Mouse (Mus musculus): ENCODE data around the gene Lce6a. TPM values are rescaled to one million over a fixed set of nuclear protein-coding genes. Genes with fewer than 3 reads are reported as not detected.

Gene Lce6a
- polyA plus RNA-seq, 1 experiment: 0.89 TPM

GRCm38 (mm10) chr3:92585055-92585454 lies 36.4 kb downstream of the Lce6a start:
- Histone ChIP-seq H3K36me3 (ENCODE audit: control insufficient read depth, insufficient read depth, low read length) (no peaks in the 10 kb centered on the region), H3K27me3 (ENCODE audit: control insufficient read depth, insufficient read depth, low read length) (no peaks in the 10 kb centered on the region), H3K4me3 (ENCODE audit: control insufficient read depth, low read depth, low read length) (peak overlapping the region; percentile 6; the same call in 1 of the 2 replicates), H3K4me1 (ENCODE audit: control insufficient read depth, insufficient read depth, low read length) (no peaks in the 10 kb centered on the region), H3K27ac (ENCODE audit: control insufficient read depth, insufficient read depth, low read depth, low read length) (no peak overlapping the region)
- TF ChIP-seq POLR2A (IDR thresholded peaks at IDR 0.05; ENCODE audit: control insufficient read depth, low read depth, low read length): no peak
- TF ChIP-seq CTCF (IDR thresholded peaks at IDR 0.05; ENCODE audit: control insufficient read depth, insufficient read depth, insufficient replicate concordance, low read depth, low read length): no peak

GRCm38 (mm10) chr3:92583164-92583826 lies 38.2 kb downstream of the Lce6a start:
- TF ChIP-seq POLR2A (IDR thresholded peaks at IDR 0.05; ENCODE audit: control insufficient read depth, low read depth, low read length) (no peak), CTCF (IDR thresholded peaks at IDR 0.05; ENCODE audit: control insufficient read depth, insufficient read depth, insufficient replicate concordance, low read depth, low read length) (no peak)
- no peaks in the 10 kb centered on the region for H3K4me1 ChIP-seq (ENCODE audit: control insufficient read depth, insufficient read depth, low read length)
- H3K27ac ChIP-seq (ENCODE audit: control insufficient read depth, insufficient read depth, low read depth, low read length): no peak overlapping the region
- H3K27me3 ChIP-seq (ENCODE audit: control insufficient read depth, insufficient read depth, low read length): no peaks in the 10 kb centered on the region
- no peaks in the 10 kb centered on the region for H3K36me3 ChIP-seq (ENCODE audit: control insufficient read depth, insufficient read depth, low read length)
- peak overlapping the region; percentile 11; the same call in 1 of the 2 replicates for H3K4me3 ChIP-seq (ENCODE audit: control insufficient read depth, low read depth, low read length)

GRCm38 (mm10) chr3:92579508-92579907 lies 42.0 kb downstream of the Lce6a start:
- H3K27me3 ChIP-seq (ENCODE audit: control insufficient read depth, insufficient read depth, low read length): no peaks in the 10 kb centered on the region
- H3K4me3 ChIP-seq (ENCODE audit: control insufficient read depth, low read depth, low read length): no peak overlapping the region
- no peaks in the 10 kb centered on the region for H3K36me3 ChIP-seq (ENCODE audit: control insufficient read depth, insufficient read depth, low read length)
- H3K27ac ChIP-seq (ENCODE audit: control insufficient read depth, insufficient read depth, low read depth, low read length): no peak overlapping the region
- TF ChIP-seq POLR2A (IDR thresholded peaks at IDR 0.05; ENCODE audit: control insufficient read depth, low read depth, low read length) (no peak), CTCF (IDR thresholded peaks at IDR 0.05; ENCODE audit: control insufficient read depth, insufficient read depth, insufficient replicate concordance, low read depth, low read length) (no peak)
- H3K4me1 ChIP-seq (ENCODE audit: control insufficient read depth, insufficient read depth, low read length): no peaks in the 10 kb centered on the region

GRCm38 (mm10) chr3:92578652-92579413 lies 42.6 kb downstream of the Lce6a start:
- Histone ChIP-seq H3K36me3 (ENCODE audit: control insufficient read depth, insufficient read depth, low read length) (no peaks in the 10 kb centered on the region), H3K4me1 (ENCODE audit: control insufficient read depth, insufficient read depth, low read length) (no peaks in the 10 kb centered on the region), H3K27me3 (ENCODE audit: control insufficient read depth, insufficient read depth, low read length) (no peaks in the 10 kb centered on the region), H3K27ac (ENCODE audit: control insufficient read depth, insufficient read depth, low read depth, low read length) (no peak overlapping the region), H3K4me3 (ENCODE audit: control insufficient read depth, low read depth, low read length) (no peak overlapping the region)
- TF ChIP-seq CTCF (IDR thresholded peaks at IDR 0.05; ENCODE audit: control insufficient read depth, insufficient read depth, insufficient replicate concordance, low read depth, low read length) (no peak), POLR2A (IDR thresholded peaks at IDR 0.05; ENCODE audit: control insufficient read depth, low read depth, low read length) (no peak)

GRCm38 (mm10) chr3:92573449-92574041 lies 47.9 kb downstream of the Lce6a start, which contains the start of gene Ivl:
Gene Ivl (minus strand): TSS chr3:92573735.
- Histone ChIP-seq H3K4me3 (ENCODE audit: control insufficient read depth, low read depth, low read length) (no peak within 1 kb of the TSS), H3K4me1 (ENCODE audit: control insufficient read depth, insufficient read depth, low read length) (no peaks in the 10 kb centered on the region), H3K27ac (ENCODE audit: control insufficient read depth, insufficient read depth, low read depth, low read length) (no peak within 1 kb of the TSS), H3K36me3 (ENCODE audit: control insufficient read depth, insufficient read depth, low read length) (no peaks in the 10 kb centered on the region), H3K27me3 (ENCODE audit: control insufficient read depth, insufficient read depth, low read length) (no peaks in the 10 kb centered on the region)
- TF ChIP-seq CTCF (IDR thresholded peaks at IDR 0.05; ENCODE audit: control insufficient read depth, insufficient read depth, insufficient replicate concordance, low read depth, low read length): no peak
- TF ChIP-seq POLR2A (IDR thresholded peaks at IDR 0.05; ENCODE audit: control insufficient read depth, low read depth, low read length): no peak

GRCm38 (mm10) chr3:92572514-92573155 lies 48.8 kb downstream of the Lce6a start:
- Histone ChIP-seq H3K4me3 (ENCODE audit: control insufficient read depth, low read depth, low read length) (no peak overlapping the region), H3K27ac (ENCODE audit: control insufficient read depth, insufficient read depth, low read depth, low read length) (no peak overlapping the region), H3K4me1 (ENCODE audit: control insufficient read depth, insufficient read depth, low read length) (no peaks in the 10 kb centered on the region), H3K36me3 (ENCODE audit: control insufficient read depth, insufficient read depth, low read length) (no peaks in the 10 kb centered on the region), H3K27me3 (ENCODE audit: control insufficient read depth, insufficient read depth, low read length) (no peaks in the 10 kb centered on the region)
- TF ChIP-seq CTCF (IDR thresholded peaks at IDR 0.05; ENCODE audit: control insufficient read depth, insufficient read depth, insufficient replicate concordance, low read depth, low read length) (no peak), POLR2A (IDR thresholded peaks at IDR 0.05; ENCODE audit: control insufficient read depth, low read depth, low read length) (no peak)

Other genes starting within 250 kb of the Lce6a start
- gene Sprr2h, start 236.0 kb downstream of the Lce6a start, polyA plus RNA-seq (2012; rRNA removed): not detected in 2 replicates
- gene Sprr2i, start 213.7 kb downstream of the Lce6a start, polyA plus RNA-seq (2012; rRNA removed): not detected in 2 replicates
- not detected in 2 replicates for gene Sprr2j-ps, start 203.6 kb downstream of the Lce6a start, polyA plus RNA-seq (2012; rRNA removed)
- 5.2 and 7.2 TPM in 2 replicates for gene Gm9774, start 192.2 kb downstream of the Lce6a start, polyA plus RNA-seq (2012; rRNA removed)
- gene Sprr2k, start 189.1 kb downstream of the Lce6a start, polyA plus RNA-seq (2012; rRNA removed): not detected in 2 replicates
- gene Sprr1b, start 182.9 kb downstream of the Lce6a start, polyA plus RNA-seq (2012; rRNA removed): not detected in 2 replicates
- gene Sprr3, start 162.9 kb downstream of the Lce6a start, polyA plus RNA-seq (2012; rRNA removed): not detected in 2 replicates
- 0.32 and 0.73 TPM in 2 replicates for gene Sprr1a, start 135.8 kb downstream of the Lce6a start, polyA plus RNA-seq (2012; rRNA removed)
- not detected in 2 replicates for gene Sprr4, start 121.2 kb downstream of the Lce6a start, polyA plus RNA-seq (2012; rRNA removed)
- gene 2310046K23Rik, start 87.1 kb downstream of the Lce6a start, polyA plus RNA-seq (2012; rRNA removed): not detected in 2 replicates
- gene Ivl, start 47.9 kb downstream of the Lce6a start, polyA plus RNA-seq (2012; rRNA removed): 0.05 and 0.06 TPM in 2 replicates
- 4,177 and 4,558 TPM in 2 replicates for gene Smcp, start 32.7 kb downstream of the Lce6a start, polyA plus RNA-seq (2012; rRNA removed)
- gene 2210017I01Rik, start 14.2 kb downstream of the Lce6a start, polyA plus RNA-seq (2012; rRNA removed): 0.67 and 0.94 TPM in 2 replicates
- gene Lce1a1, start 26.6 kb upstream of the Lce6a start, polyA plus RNA-seq (2012; rRNA removed): not detected in 2 replicates
- gene Lce1b, start 35.3 kb upstream of the Lce6a start, polyA plus RNA-seq (2012; rRNA removed): not detected in 2 replicates
- gene Lce1a2, start 48.7 kb upstream of the Lce6a start, polyA plus RNA-seq (2012; rRNA removed): not detected in 2 replicates
- gene Lce1c, start 57.6 kb upstream of the Lce6a start, polyA plus RNA-seq (2012; rRNA removed): 0.42 and 0.85 TPM in 2 replicates
- gene Lce1d, start 65.5 kb upstream of the Lce6a start, polyA plus RNA-seq (2012; rRNA removed): not detected in 2 replicates
- gene Lce1e, start 87.4 kb upstream of the Lce6a start, polyA plus RNA-seq (2012; rRNA removed): not detected in 2 replicates
- not detected in 2 replicates for gene Lce1f, start 98.7 kb upstream of the Lce6a start, polyA plus RNA-seq (2012; rRNA removed)
- gene Gm38119, start 117.4 kb upstream of the Lce6a start, polyA plus RNA-seq (2012; rRNA removed): not detected in 2 replicates
- not detected in 2 replicates for gene Lce1g, start 130.7 kb upstream of the Lce6a start, polyA plus RNA-seq (2012; rRNA removed)
- not detected in 2 replicates for gene Lce1h, start 143.4 kb upstream of the Lce6a start, polyA plus RNA-seq (2012; rRNA removed)
- gene Lce1i, start 157.2 kb upstream of the Lce6a start, polyA plus RNA-seq (2012; rRNA removed): not detected in 2 replicates
- not detected in 2 replicates for gene Lce1j, start 168.9 kb upstream of the Lce6a start, polyA plus RNA-seq (2012; rRNA removed)
- gene Lce1k, start 186.2 kb upstream of the Lce6a start, polyA plus RNA-seq (2012; rRNA removed): not detected in 2 replicates
- gene Kprp, start 205.6 kb upstream of the Lce6a start, polyA plus RNA-seq (2012; rRNA removed): not detected in 2 replicates
- gene Lce1l, start 229.6 kb upstream of the Lce6a start, polyA plus RNA-seq (2012; rRNA removed): not detected in 2 replicates
- gene 2310050C09Rik, start 248.6 kb upstream of the Lce6a start, polyA plus RNA-seq (2012; rRNA removed): not detected in 2 replicates

All from testis, adult 2 months (tissue).